Mouse (Mus musculus) kidney, postnatal 36 days (tissue): ENCODE data around the gene Rnf220.

Experiments used
- DNase-seq, 2 experiments: peaks; one replicate each; pipeline ENCODE4 v3.0.0; 2021 to 2022; ENCODE audit warnings: mixed read lengths in 2 of 2

Gene Rnf220

GRCm38 (mm10) chr4:117259909-117260308 is 236.9 kb downstream of the Rnf220 start:
- peak in 1 of 2 experiments; percentile 45 for DNase-seq

- peak; percentile 56 to 71 for DNase-seq
Observed at GRCm38 (mm10) chr4:117254672-117255071, 242.2 kb downstream of the Rnf220 start.

GRCm38 (mm10) chr4:117254017-117254627 is 242.7 kb downstream of the Rnf220 start:
- DNase-seq, result peak in 1 of 2 experiments; percentile 30

- no peak for DNase-seq
Observed at GRCm38 (mm10) chr4:117253218-117254016, 243.4 kb downstream of the Rnf220 start.

GRCm38 (mm10) chr4:117252755-117253154 is 244.1 kb downstream of the Rnf220 start:
- peak; percentile 58 to 76 for DNase-seq

- DNase-seq, result peak; percentile 30 to 52
Observed at GRCm38 (mm10) chr4:117252351-117252750, 244.5 kb downstream of the Rnf220 start.

GRCm38 (mm10) chr4:117251801-117252316 is 245.0 kb downstream of the Rnf220 start, which contains the start of the genes Tmem53 and Armh1:
TSS of gene Tmem53 (plus strand) at chr4:117251951.
TSS of gene Armh1 (minus strand) at chr4:117252125.
- DNase-seq, result peak; percentile 95 to 97

GRCm38 (mm10) chr4:117250982-117251381 is 245.9 kb downstream of the Rnf220 start:
- no peak for DNase-seq

GRCm38 (mm10) chr4:117240867-117241266 is 256.0 kb downstream of the Rnf220 start:
- peak; percentile 53 to 64 for DNase-seq

- peak; percentile 38 to 60 for DNase-seq
Observed at GRCm38 (mm10) chr4:117239153-117239552, 257.7 kb downstream of the Rnf220 start.

- no peak for DNase-seq
Observed at GRCm38 (mm10) chr4:117235822-117236221, 261.0 kb downstream of the Rnf220 start.

GRCm38 (mm10) chr4:117234166-117234741 is 262.6 kb downstream of the Rnf220 start:
- no peak for DNase-seq

- no peak for DNase-seq
Observed at GRCm38 (mm10) chr4:117231208-117231607, 265.6 kb downstream of the Rnf220 start.

GRCm38 (mm10) chr4:117230331-117230730 is 266.5 kb downstream of the Rnf220 start:
- DNase-seq, result peak in 1 of 2 experiments; percentile 48

- no peak for DNase-seq
Observed at GRCm38 (mm10) chr4:117229590-117229989, 267.3 kb downstream of the Rnf220 start.

- DNase-seq, result no peak
Observed at GRCm38 (mm10) chr4:117225250-117225649, 271.6 kb downstream of the Rnf220 start.

- DNase-seq, result no peak
Observed at GRCm38 (mm10) chr4:117224122-117224521, 272.7 kb downstream of the Rnf220 start.

- no peak for DNase-seq
Observed at GRCm38 (mm10) chr4:117223001-117223400, 273.9 kb downstream of the Rnf220 start.

GRCm38 (mm10) chr4:117221836-117222235 is 275.0 kb downstream of the Rnf220 start:
- DNase-seq, result no peak
